Mouse (Mus musculus) cerebellum, postnatal 36 days (tissue): ENCODE data around the gene Ms4a10.

Experiments
- DNase-seq, 2 experiments: peaks; one replicate each; pipeline ENCODE4 v3.0.0; 2021 to 2022; ENCODE audit warnings: mixed read lengths in 2 of 2

Ms4a10 gene

GRCm38 (mm10) chr19:10916506-10916905, 58.0 kb downstream of the Ms4a10 start:
- DNase-seq = no peak

DNA sequence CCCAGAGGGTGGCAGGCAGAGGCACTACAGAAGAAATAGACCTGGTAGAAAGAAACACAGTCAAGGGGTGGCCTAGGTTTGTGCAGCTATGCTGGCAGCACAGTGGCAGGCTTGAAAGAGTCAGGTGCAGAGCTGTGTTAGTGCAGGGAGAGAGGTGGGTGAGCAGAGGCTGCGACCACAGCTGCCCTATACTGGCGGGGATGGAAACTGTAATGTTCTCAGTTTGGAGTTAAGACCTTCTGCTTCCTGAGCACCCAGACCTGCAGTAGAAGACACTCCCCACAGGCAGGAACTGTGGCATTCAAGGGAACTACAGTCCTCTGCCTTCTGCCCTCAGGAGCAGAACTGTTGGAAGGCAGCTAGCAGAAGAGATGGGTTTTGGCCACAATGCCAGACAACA, 59.6 kb downstream of the Ms4a10 start:
- DNase-seq = no peak

DNA sequence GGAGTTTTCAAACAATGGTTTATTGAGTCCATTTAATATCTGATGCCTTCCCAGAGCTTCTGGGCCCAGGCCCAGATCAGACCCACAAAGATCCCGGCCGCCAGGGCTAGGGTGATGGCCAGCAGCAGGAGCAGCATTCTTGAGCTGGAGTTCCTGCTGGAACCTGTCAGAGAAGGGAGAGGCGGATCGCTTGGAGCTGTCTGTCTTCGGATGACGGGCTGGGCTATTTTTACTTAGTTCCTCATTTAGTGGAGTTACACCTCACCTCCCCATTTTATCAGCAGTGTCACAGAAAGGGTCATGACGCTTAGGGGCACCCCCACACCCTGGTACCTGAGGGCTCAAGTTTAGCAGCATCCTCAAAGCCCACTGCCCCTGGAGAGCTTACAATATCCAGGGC, 60.2 kb downstream of the Ms4a10 start:
- DNase-seq = no peak
